Mouse (Mus musculus): ENCODE data around the gene Thap8. TPM values are rescaled to one million over a fixed set of nuclear protein-coding genes. Genes with fewer than 3 reads are reported as not detected.

Thap8 gene
- polyA plus RNA-seq, 1 experiment: 0.36 TPM

- no peak for DNase-seq (ENCODE audit: low spot score)
These were observed 36.0 kb downstream of the Thap8 start for GRCm38 (mm10) chr7:30315559-30316529.

GRCm38 (mm10) chr7:30318142-30318541, 38.2 kb downstream of the Thap8 start:
- DNase-seq (ENCODE audit: low spot score): no peak

- no peak for DNase-seq (ENCODE audit: low spot score)
These were observed 41.1 kb downstream of the Thap8 start for GRCm38 (mm10) chr7:30320946-30321345.

- DNase-seq (ENCODE audit: low spot score): no peak
These were observed 41.8 kb downstream of the Thap8 start, which contains the start of gene E130208F15Rik for GRCm38 (mm10) chr7:30321539-30322284. Gene E130208F15Rik (plus strand): TSS chr7:30321740.

GRCm38 (mm10) chr7:30322285-30322667, 42.4 kb downstream of the Thap8 start:
- DNase-seq (ENCODE audit: low spot score): peak; percentile 94

- DNase-seq (ENCODE audit: low spot score): no peak
These were observed 43.0 kb downstream of the Thap8 start for GRCm38 (mm10) chr7:30322865-30323264.

- no peak for DNase-seq (ENCODE audit: low spot score)
These were observed 43.9 kb downstream of the Thap8 start, which contains the start of gene Sdhaf1 for GRCm38 (mm10) chr7:30323795-30324194. Gene Sdhaf1 (minus strand): TSS chr7:30323895.

GRCm38 (mm10) chr7:30324300-30324944, 44.5 kb downstream of the Thap8 start:
- no peak for DNase-seq (ENCODE audit: low spot score)

- no peak for DNase-seq (ENCODE audit: low spot score)
These were observed 45.5 kb downstream of the Thap8 start for GRCm38 (mm10) chr7:30325364-30325763.

GRCm38 (mm10) chr7:30326427-30326826, 46.5 kb downstream of the Thap8 start:
- no peak for DNase-seq (ENCODE audit: low spot score)

GRCm38 (mm10) chr7:30327140-30327539, 47.2 kb downstream of the Thap8 start:
- no peak for DNase-seq (ENCODE audit: low spot score)

- DNase-seq (ENCODE audit: low spot score): no peak
These were observed 48.5 kb downstream of the Thap8 start for GRCm38 (mm10) chr7:30328379-30328778.

GRCm38 (mm10) chr7:30331887-30332286, 52.0 kb downstream of the Thap8 start:
- DNase-seq (ENCODE audit: low spot score): no peak

GRCm38 (mm10) chr7:30332622-30333259, 52.8 kb downstream of the Thap8 start:
- DNase-seq (ENCODE audit: low spot score): no peak

- no peak for DNase-seq (ENCODE audit: low spot score)
These were observed 53.5 kb downstream of the Thap8 start for GRCm38 (mm10) chr7:30333436-30333835.

- no peak for DNase-seq (ENCODE audit: low spot score)
These were observed 54.7 kb downstream of the Thap8 start for GRCm38 (mm10) chr7:30334563-30334962.

- no peak for DNase-seq (ENCODE audit: low spot score)
These were observed 55.8 kb downstream of the Thap8 start for GRCm38 (mm10) chr7:30335688-30336087.

- DNase-seq (ENCODE audit: low spot score): peak; percentile 52
These were observed 56.5 kb downstream of the Thap8 start for GRCm38 (mm10) chr7:30336384-30336783.

GRCm38 (mm10) chr7:30339432-30340109, 59.7 kb downstream of the Thap8 start:
- no peak for DNase-seq (ENCODE audit: low spot score)
